Mouse (Mus musculus) thymus, postnatal 0 days (tissue): ENCODE results near the gene Tnip3. TPM values are rescaled to one million over a fixed set of nuclear protein-coding genes. Genes with fewer than 3 reads are reported as not detected.

Source experiments
- DNase-seq: peaks from one replicate; pipeline ENCODE4 v3.0.0-alpha.2; 2015; ENCODE audit warnings: low spot score
- polyA plus RNA-seq: library from polyadenylated mRNA; unstranded; fragments of >200 nt; fragmentation: Nextera tagmentation; extraction: Ambion mirVana; gene quantifications from 2 replicates; pipeline ENCODE4 v1.2.1, GENCODE M21; 2015

Gene Tnip3
- polyA plus RNA-seq: 1.6 and 2.0 TPM in 2 replicates

DNA sequence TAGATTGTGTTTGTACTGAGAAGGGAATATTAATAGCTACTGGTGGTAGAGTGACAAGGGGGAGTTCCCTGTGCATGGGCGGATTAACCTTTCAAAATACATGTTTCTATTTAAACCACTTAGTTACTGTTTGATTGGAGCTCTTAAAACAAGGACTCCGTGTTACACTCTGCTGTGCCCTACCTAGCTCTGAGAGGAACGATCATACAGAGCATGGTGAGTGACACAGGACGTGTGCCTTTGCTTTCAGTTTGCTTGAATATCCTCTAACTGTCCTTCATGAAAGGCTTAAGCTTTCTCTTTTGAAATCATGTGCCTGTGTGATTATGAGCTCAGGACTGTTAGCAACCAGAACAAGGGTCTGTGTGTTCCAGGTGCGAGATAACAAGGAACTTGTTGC is at the start of gene Tnip3:
Tnip3 (plus strand) TSS at position 122 of the 400 bp plus-strand sequence.
- DNase-seq: peak; percentile 9

DNA sequence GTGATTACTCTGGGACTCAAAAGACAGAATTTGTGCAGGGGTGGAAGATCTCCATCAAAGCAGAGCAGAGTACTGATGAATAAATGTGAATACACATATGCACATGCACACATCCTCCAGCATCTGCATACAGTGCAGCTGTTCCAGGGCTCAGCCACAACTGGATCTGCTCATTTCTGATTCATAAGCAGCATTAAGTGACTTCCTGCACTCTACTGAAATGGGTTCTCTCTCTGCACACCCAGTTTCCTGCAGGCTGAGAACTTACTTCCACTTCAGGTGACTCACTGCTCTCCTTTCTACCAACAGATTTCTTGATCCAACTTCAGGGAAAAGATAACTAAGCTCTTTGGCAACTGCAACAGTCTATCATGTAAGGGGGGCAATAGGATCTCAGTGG is 26.3 kb upstream of the Tnip3 start:
- no peak for DNase-seq

DNA sequence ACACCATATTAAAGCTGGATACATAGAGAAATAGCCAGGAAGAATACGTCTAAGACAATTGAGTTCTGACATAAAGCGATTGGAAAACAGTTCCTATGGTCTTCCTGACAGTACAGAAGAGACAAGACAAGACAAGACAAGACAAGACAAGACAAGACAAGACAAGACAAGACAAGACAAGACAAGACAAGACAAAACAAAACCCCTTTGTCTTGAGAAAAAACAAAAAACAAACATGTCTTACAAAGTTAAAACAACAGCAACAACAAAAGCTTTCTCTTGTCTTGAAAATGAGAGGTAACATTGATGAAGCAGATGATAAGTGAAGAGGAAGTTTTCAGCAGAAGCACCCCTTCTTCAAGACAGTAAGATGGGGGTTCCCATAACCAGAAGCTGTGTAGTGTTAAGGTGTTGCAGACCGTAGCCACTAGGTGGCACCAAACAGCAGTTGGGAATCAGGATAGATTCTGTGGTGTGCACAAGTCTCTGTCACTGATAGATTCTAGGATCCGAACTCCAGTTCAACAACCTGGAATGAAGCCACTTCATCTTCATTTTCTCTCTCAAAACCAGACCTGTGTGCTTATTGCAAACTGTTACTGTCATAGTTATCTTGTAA is 15.0 kb upstream of the Tnip3 start:
- DNase-seq: peak; percentile 85

DNA sequence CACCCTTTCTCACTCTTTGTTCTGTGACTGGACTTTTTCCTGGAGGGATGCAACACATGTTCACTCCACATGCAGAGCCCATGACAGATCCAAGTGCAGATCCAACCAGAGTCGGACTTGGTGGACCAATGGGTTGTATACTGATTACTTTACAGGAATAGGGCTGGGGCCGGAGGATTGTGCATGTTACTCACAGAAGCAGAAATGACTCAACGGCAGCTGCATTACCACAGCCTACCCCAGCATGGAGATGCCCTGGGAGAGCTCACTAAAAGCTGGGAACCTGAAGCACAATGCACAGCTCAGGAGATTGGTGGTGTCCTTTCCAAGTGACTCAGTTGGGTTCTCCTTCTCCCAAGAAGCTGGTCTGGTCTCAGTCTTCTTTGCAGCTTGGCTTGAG is 11.3 kb upstream of the Tnip3 start:
- DNase-seq: no peak

DNA sequence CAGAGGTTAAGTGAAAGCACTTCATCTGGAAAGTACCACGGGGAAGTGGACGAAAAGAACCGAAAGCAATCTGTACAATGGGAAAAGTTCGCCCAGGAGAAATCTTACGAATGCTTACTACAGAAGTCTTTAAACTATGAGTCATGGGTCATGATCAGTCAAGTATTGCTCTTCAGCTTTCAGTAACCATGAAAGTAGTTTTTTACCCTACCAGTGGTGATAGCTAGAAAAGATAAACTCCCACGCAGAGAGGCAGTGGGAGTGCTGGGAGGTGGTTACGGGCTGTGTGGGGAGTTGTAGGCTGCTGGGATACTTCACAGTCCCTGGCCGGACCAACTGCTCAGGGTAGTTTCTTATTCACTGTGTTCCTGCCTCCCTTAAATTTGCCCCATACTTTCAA is 8.4 kb upstream of the Tnip3 start:
- no peak for DNase-seq

DNA sequence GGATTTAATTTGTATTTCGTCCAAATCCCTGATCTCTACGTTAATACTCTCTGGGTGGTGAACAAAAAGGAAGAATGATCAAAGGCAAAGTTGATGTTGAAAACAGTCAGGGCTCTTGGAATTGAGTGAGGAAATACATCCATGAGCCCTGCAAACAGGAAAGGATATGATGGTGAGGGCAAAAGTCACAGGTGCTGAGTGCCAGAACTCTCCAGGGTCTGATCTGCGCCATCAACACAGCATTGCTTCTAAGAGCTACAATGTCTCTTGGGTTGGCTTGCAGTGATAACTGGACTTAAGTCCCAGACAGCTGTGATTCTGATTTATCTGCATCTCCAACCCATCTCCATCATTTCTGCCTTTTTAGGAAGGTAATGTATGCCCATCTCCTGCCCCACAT is 4.3 kb upstream of the Tnip3 start:
- DNase-seq: no peak

DNA sequence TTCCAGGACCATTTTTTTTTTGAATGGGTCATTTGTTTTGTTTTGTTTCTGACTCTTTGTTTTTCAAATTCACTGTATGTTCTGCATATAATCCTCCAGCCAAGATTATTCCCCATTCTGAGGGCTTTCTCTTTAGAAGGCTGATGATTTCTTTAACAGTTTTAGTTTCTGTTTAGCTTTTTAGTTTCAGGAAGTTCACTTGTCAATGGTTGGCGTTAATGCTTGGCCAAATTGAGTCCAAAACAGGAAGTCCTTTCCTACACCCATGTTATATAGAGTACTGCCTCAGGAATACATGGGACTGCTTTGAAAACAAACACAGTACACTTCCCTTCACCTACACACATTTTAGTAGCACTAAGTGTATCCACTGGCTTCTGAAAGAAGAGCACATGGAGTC is 2.8 kb downstream of the Tnip3 start:
- DNase-seq: no peak

DNA sequence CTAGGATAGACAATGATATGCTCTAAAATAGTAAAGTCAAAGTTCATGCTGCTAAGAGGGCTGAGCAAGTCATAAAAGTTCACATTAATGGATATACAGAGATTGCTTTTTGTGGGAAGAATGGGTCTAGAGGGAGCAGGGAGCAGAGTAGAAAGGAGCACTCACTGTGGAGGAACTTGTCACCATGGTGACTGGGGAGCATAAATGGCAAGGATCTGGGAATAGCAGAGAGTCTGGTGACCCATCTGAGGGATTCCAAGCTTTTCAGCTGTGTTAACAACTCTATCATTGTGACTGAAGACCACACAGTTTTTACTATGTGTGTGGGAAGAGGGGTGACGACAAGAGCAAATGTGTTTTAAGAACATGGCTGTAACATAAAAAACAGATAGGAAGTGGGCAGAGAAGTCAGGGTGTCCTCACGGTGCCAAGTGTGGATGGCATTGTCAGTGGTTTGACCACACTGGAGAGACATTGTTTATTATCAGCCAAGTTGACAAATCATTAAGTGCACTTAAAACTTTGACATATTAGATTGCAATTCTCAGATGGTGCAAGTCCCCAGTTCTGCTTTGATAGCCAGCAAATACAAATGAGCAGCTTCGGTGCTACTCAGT is 6.2 kb downstream of the Tnip3 start:
- no peak for DNase-seq

DNA sequence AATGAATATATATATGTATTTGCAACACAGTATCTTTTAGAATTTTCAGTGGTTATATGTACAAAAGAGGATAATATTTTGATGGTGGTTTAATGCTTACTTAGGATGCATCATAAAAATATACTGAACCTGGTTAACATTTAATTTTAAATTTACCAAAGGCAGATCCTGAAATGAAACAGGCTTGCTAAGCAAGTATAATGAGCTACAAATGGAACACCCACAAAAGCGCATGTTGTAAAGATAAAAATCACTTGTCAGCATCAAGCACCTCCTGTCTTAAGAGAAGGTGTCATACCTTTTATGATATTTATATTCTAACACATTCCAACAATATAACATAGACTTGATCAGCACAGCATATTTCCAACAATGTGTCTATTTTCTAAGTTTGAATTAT is 8.6 kb downstream of the Tnip3 start:
- DNase-seq: no peak

DNA sequence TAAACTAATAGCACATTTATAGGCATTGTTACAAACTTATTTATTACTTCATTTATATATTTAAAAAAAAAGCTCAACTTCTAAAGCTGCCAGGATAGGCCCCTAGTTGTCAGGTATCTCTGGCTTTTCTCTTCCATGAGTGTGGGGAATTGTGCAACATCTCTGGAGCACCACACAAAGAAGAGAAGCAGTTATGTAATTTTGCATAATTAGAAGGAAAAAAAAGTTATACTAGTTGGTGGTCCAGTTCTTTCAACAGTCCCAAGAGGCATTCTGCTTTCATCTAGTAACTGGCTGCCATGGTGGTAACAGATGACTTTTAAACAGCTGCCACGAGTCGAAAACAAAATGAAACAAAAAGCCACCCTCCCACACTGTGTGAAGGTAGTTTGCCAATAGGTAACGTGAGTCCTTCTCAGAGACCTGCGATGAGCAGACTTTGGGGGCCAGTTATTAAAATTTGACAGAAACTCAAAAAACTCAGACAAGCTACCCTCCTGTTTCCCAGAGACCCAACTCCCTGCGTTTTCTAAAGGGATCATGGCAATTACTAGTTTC is 12.3 kb downstream of the Tnip3 start:
- no peak for DNase-seq

DNA sequence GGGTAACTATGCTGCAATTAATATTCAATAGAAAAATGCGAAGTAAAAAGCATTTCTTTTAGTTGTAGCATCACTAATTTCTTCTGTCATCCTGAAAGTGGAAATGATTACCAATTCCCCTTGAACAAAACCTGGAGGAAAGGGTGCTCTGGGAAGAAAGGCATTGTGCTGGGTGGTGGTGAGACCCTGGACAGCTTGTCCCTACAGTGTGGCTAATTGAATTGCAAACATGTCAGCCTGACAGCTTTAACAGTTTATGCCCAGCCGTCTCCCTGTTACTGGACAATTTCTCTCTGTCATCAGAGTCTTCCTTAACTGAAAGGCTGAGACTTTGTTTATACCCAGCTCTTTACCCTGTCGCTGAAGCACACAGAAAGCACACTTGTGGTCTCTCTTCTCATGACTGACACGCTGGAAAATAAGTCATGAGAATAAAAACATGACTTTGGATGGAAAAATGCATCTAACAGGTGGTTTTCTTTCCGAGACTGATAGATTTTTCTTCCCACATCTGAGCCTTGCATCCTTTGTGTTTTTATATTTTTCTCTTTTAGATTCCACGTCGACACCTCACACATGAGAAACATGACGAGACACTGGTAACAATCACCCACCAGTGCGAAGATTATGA is 13.0 kb downstream of the Tnip3 start:
- DNase-seq: no peak

DNA sequence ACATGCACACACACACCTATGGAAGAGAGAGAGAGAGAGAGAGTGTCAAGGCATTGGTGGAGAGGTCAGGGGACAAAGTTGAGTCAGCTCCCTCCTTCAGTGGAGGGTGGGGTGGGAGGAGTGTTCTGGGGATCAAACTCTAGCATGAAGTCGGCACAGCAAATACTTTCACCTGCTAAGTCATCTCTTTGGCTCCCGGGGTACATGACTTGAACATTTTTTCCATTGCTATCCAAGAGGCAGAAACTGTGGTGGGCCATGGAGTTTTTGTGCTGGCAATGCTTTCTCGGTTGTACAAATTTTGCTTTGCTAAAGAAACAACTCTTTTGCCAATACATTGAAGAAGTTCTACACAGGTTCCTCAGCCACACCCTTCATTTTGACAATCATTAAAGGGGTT is 13.8 kb downstream of the Tnip3 start:
- no peak for DNase-seq

DNA sequence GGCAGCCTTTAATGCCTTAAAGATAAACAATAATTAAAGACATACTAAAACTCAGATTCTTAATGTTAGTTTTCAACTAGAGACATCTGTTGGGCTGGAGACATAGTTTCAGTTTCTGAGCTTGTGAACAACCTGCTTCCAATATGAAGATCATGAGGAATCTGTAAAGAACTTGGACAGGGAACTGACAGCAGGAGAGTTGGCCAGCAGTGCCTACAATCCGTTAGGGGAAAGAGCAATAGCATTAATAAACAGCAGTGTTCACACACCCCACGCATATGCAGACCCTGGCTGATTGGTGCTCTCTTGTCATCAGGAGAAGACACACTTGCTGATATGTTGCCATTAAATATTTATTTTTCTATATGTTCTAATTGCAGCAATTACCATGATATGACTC is 15.0 kb downstream of the Tnip3 start:
- no peak for DNase-seq

DNA sequence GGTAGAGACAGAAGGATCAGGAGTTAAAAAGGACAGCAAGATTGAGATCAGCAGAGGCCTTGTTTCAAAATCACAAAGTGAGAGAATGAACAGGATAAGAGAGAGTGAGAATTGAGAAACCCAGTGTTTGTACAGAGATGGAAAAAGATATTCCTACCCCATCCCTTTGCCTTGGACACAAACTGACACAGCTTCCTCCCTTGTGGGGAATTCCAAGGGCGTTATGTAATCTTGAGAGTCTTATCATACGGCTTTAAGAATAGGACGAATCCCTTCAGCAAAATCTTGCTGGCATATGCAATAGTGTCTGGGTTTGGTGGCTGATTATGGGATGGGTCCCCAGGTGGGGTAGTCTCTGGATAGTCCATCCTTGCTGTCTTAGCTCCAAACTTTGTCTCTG is 16.0 kb downstream of the Tnip3 start:
- no peak for DNase-seq

DNA sequence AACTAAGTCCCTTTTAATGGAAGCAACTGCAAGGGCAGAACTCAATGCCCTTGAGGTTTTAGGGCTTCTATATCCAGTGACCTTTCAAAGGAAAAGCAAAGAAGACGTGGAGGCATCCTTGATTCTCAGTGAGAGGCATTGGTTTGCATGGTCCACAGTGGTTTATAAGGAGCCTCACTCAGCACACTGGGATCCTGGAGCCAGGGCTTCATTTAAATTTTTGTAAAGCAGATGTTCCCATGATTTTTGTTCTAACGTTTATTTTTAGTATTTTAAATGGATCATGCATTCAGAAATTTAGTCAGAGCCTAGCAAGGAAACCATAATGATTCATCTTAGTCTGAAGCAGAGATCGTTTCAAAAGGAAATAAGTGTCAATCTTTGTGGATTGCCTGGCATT is 17.3 kb downstream of the Tnip3 start:
- DNase-seq: no peak

DNA sequence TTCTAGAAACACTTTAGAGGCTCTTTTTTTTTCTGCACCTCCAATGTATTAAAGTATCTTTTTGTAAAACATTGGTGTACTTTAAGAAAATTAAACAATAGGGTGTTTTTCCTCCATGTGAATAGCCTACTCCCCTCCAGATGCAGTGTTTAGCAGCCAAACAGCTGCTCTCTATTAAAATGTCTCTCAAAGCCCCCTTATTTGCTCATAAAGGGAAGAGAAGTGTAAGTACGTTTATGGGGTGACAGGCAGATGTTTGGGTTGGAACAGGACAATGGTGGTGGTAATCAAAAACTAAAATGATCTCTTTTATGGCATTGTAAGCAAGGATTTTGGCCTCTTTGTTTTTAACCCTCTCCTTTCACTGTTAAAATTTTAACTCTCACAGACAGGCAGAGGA is 17.8 kb downstream of the Tnip3 start:
- DNase-seq: no peak

DNA sequence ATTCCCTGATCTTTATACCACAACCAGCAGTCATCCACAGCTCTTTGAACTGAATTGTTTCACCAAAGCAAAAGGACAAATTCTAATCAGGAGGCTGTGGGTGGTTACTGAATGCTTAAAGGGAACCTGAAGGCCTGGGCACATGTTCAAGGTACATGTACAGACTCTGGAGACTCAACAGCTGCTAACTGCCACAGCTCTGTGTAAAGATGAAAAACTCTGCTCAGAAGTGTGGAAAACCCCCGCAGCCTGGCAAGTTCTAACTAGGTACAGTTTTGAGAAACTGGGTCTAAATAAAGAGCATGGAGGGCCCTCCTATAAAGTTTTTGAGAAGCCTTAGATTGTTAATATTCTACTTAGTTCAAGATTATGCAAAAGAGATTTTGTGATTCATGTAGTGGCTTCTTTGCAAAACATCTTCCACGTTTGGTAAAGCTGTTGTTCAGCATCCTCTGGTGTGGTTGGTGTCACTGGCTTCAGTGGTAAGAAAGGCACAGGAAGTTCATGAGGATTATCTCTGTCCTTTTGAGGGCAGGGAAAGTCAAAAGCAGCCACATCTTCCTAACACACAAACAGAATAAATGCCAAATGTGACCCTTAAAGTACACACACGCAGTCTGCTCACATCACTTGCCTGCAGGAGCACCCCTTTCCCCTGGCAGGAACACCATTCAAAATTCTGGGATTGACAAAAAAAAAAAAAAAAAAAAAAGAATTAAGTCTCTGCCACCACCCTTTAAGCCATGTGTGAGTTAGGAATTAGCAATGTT is 39.0 kb downstream of the Tnip3 start:
- peak; percentile 28 for DNase-seq

DNA sequence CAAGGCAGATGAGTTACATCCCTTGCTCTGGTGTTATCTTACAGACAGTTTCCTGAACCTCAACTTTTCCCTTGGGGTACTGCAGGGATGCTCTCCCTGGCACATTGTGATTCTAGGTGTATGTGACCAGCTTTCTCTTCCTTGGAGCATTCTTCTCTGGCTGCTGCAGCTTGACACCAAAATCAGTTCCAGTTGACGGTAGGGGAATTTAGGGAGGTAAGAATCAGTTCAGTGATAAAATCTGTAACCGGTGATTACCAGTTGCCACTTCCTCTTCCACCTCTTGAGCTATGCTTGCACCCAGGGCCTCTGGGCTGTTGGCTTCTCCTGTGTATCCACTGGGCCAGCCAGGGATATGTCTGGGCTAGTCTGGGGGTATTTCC is 39.5 kb downstream of the Tnip3 start:
- peak; percentile 16 for DNase-seq

DNA sequence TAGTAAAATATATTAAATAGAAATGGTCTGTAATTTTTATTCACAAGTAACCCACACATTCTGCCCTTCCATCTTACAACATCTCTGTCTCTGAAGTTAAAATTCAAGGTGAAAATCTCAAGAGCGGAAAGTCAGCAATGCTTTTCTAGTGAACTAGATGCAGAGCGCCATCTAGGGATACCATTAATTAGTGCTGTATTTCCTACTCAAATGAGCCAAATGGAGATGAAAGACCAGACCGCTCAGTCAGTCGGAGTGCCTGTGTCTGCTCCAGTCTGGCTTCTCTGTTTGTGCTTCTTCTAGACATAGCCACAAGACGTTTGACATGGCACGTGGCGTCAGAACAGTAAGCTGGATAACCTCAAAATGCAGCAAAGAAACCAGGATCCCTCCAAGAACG is 44.6 kb downstream of the Tnip3 start:
- peak; percentile 80 for DNase-seq

DNA sequence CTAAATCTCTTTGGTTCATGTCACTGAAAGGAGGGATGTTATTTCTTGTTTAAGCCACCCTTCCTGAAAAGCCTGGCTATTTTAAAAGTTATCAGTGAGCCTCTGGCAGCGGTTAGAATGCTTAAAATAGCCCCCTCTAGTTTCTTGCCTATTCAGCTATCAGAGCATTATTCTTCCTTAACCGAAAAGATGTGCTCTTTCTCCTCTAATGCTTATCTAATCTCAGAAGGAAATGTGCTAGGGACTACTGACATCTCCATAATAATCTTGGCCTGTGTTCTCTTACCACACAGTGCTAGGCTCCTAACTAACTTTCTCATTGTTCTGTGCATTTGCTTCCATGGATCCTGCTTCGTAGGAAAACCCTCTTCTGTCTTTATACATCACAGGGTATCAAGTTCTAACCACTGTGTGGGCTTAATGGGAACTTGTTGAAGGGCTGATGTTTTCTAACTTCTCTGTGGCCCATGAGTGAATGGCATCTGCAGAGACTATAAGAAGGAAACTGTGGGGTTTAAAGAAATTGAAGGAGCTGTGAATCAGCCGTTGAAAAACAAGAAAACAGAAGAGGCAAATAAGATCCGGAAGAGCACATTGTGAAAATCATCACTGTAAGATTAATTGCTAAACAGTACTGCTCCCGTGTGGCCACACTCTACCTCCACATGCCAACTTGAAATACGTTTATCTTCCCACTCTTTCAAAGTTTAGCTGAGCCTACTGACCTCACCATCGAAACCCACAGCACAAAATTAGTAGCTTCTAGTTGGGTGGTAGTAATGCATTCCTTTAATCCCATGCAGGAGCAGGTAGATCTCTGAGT is 53.2 kb downstream of the Tnip3 start:
- DNase-seq: no peak

DNA sequence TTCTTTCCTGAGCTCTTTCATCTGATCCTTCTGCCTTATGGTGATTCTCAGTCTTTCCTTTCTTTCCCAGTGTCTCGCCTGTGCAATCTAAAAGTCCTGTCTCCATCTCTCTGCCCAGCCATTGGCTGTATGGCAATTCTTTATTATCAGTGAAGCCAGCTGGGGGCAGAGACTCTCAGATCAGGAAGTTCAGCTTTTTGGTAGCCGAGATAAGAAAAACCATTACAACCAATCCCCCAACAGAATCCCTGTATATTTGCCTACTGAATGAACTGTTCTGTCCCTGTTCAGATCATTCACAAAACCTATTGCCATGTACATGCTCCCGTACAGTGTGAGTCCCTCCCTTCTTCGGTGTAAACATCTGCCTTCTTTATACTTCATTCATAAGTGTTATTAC is 57.9 kb downstream of the Tnip3 start:
- no peak for DNase-seq
